Mouse (Mus musculus) hindbrain, embryonic 15.5 days (tissue): ENCODE measurements around the gene Kmo. TPM values are rescaled to one million over a fixed set of nuclear protein-coding genes. Genes with fewer than 3 reads are reported as not detected.
A peak's percentile ranks its signal among the peaks of the same experiment; 100 is the strongest.

Source experiments
- ATAC-seq: fragments of 200-750 bp; cut with Nextera tagmentation; 2 replicates; pipeline ENCODE4 v1.8.0; 2017; ENCODE audit warnings: low read depth, moderate number of reproducible peaks, moderate TSS enrichment; ENCODE audit not compliant: low FRiP score
- H3K27ac ChIP-seq: fragments of 300-500 bp; sonication (generic); replicated peaks from 2 replicates; pipeline ENCODE4 v1.5.1; 2015; ENCODE audit warnings: mild to moderate bottlenecking, inconsistent platforms
- H3K27me3 ChIP-seq: fragments of 300-500 bp; sonication (generic); 2 replicates; pipeline ENCODE4 v1.6.1; 2015; ENCODE audit warnings: control low read depth, inconsistent platforms
- H3K36me3 ChIP-seq: fragments of 300-500 bp; sonication (generic); 2 replicates; pipeline ENCODE4 v1.6.1; 2015; ENCODE audit warnings: control low read depth, inconsistent platforms
- H3K4me1 ChIP-seq: fragments of 300-500 bp; sonication (generic); replicated peaks from 2 replicates; pipeline ENCODE4 v1.6.1; 2015; ENCODE audit warnings: control low read depth, inconsistent platforms
- H3K4me2 ChIP-seq: fragments of 300-500 bp; sonication (generic); 2 replicates; pipeline ENCODE4 v1.6.1; 2015; ENCODE audit warnings: moderate library complexity, mild to moderate bottlenecking, inconsistent platforms
- H3K4me3 ChIP-seq: fragments of 300-500 bp; sonication (generic); 2 replicates; pipeline ENCODE4 v1.5.1; 2015; ENCODE audit warnings: mild to moderate bottlenecking, inconsistent platforms
- H3K9ac ChIP-seq: fragments of 300-500 bp; sonication (generic); 2 replicates; pipeline ENCODE4 v1.6.1; 2015; ENCODE audit warnings: inconsistent platforms
- H3K9me3 ChIP-seq: fragments of 300-500 bp; sonication (generic); 2 replicates; pipeline ENCODE4 v1.6.1; 2016; ENCODE audit warnings: control low read depth, inconsistent platforms
- WGBS: fragments of 180-500 bp; shearing (Covaris S2); methylation state at CpG from one replicate; pipeline ENCODE4 v1.1.7; 2015; 5-methylcytosine and 5-hydroxymethylcytosine counted together
- polyA plus RNA-seq: library from polyadenylated mRNA; unstranded; fragments of >200 nt; fragmentation: Nextera tagmentation; extraction: Ambion mirVana; gene quantifications from 2 replicates; pipeline ENCODE4 v1.2.1, GENCODE M21; 2015

Gene Kmo
- polyA plus RNA-seq, 1 experiment from 2014 or later: not detected

GRCm38 (mm10) chr1:175639072-175639471 lies 18.9 kb downstream of the Kmo start:
- Histone ChIP-seq H3K36me3 (no peaks in the 10 kb centered on the region), H3K9me3 (no peaks in the 10 kb centered on the region), H3K4me3 (no peak overlapping the region), H3K4me2 (no peak overlapping the region), H3K4me1 (no peaks in the 10 kb centered on the region), H3K9ac (no peak overlapping the region), H3K27ac (no peak overlapping the region), H3K27me3 (no peaks in the 10 kb centered on the region)
- no peak for ATAC-seq
- 84% methylated on average over 7 of the region's 7 CpGs for WGBS

DNA sequence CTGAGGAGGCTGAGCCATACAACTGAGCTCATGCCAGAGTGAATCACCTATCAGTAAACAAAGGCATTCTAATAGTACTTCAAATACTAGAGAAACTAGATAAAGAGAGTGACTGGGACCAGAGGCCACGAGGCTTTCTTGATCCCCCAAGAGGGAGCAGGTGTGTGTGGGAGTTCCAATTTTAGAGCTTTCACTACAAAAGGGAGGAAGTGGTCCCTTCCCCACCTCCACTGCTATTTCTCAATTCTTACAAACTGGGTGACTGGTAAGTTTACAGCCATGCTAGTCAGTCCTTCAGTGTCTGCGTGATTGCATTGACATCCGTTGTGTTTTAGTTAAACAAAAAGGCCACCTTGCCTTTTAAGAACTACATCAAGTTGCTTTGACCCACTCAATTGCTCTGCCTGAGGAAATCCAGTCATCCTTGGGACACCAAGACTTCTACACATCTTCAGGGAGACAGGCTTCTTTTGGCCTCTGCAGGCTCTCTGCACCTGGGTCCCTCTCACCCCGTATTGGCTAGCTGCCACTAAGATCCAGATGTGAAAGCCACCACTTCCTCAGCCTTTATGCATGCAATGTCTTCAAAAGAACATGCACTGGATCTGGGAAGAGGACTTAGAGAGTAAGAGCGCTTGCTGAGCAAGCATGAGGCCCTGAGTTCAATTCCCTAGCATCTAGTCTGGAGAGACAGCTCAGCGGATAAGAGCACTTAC lies 20.4 kb downstream of the Kmo start:
- no peaks in the 10 kb centered on the region for H3K27me3 ChIP-seq
- H3K4me1 ChIP-seq: no peaks in the 10 kb centered on the region
- no peak overlapping the region for H3K9ac ChIP-seq
- no peak overlapping the region for H3K4me3 ChIP-seq
- H3K4me2 ChIP-seq: no peak overlapping the region
- H3K36me3 ChIP-seq: no peaks in the 10 kb centered on the region
- no peak overlapping the region for H3K27ac ChIP-seq
- no peaks in the 10 kb centered on the region for H3K9me3 ChIP-seq
- WGBS: 89% methylated on average over 6 of the region's 6 CpGs
- no peak for ATAC-seq

DNA sequence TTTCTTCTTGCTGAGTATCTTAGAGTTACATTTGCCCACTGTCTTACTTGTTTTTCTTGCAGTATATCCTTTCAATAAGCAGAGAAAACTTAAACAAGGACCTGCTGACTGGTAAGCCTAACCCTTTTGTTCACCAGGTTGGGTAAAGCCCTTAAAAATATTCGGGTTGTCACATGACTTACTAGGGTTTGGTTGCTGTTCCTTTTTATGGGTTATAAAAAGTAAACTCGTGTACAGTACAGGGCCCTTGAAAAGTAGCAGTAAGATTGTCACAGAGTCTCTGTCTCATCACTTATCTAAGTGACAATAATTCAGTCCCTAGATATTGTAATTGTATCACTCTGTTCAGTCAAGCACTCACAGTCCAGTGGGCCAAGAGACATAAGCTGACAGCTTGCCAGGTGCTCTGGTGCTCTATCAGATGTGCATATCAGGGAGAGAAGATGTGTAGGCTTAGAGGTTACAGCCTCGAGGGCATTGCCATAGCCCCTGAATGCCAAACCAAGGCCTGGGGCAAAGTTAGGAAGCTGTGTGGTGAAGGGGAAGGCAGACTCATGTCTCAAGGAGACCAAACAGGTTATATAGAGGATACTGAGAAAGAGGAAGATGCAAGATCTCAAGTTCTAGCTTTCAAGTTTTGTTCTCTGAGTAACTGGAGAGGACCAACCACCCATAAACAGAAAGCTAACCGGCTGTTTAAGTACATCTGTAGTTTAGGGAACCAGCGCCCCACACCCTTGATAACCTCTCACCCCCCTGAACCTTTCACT lies 23.5 kb downstream of the Kmo start:
- H3K27me3 ChIP-seq: no peaks in the 10 kb centered on the region
- H3K9ac ChIP-seq: no peak overlapping the region
- no peaks in the 10 kb centered on the region for H3K4me1 ChIP-seq
- no peak overlapping the region for H3K4me3 ChIP-seq
- H3K27ac ChIP-seq: no peak overlapping the region
- no peak overlapping the region for H3K4me2 ChIP-seq
- H3K36me3 ChIP-seq: no peaks in the 10 kb centered on the region
- ATAC-seq: no peak
- no peaks in the 10 kb centered on the region for H3K9me3 ChIP-seq
- 82% methylated on average over 5 of the region's 5 CpGs for WGBS

DNA sequence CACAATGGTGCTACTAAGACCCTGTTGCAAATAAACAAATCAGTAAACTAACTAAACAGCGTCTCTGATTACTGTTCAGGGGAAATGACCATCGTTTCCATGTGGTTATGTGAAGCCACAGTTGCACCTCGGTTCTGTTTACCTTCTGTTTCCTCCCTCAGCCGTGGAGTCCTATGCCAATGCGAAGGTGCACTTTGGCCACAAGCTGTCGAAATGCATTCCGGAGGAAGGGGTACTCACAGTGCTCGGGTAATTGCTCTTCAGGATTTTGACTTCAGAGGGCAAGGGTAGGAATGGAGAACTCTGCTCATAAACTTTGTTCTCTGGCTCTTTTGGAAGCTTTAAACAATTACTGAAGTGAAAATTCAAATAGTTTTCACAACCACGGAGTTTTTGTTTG lies 26.8 kb downstream of the Kmo start:
- Histone ChIP-seq H3K27me3 (no peaks in the 10 kb centered on the region), H3K27ac (no peak overlapping the region), H3K4me3 (no peak overlapping the region), H3K9ac (no peak overlapping the region), H3K9me3 (no peaks in the 10 kb centered on the region), H3K36me3 (no peaks in the 10 kb centered on the region), H3K4me2 (no peak overlapping the region), H3K4me1 (no peaks in the 10 kb centered on the region)
- 82% methylated on average over 9 of the region's 9 CpGs for WGBS
- ATAC-seq: no peak

GRCm38 (mm10) chr1:175648615-175649014 lies 28.4 kb downstream of the Kmo start:
- WGBS: 96% methylated on average over 4 of the region's 4 CpGs
- Histone ChIP-seq H3K9ac (no peak overlapping the region), H3K27ac (no peak overlapping the region), H3K4me1 (no peaks in the 10 kb centered on the region), H3K36me3 (no peaks in the 10 kb centered on the region), H3K9me3 (no peaks in the 10 kb centered on the region), H3K27me3 (no peaks in the 10 kb centered on the region), H3K4me3 (no peak overlapping the region), H3K4me2 (no peak overlapping the region)
- no peak for ATAC-seq

DNA sequence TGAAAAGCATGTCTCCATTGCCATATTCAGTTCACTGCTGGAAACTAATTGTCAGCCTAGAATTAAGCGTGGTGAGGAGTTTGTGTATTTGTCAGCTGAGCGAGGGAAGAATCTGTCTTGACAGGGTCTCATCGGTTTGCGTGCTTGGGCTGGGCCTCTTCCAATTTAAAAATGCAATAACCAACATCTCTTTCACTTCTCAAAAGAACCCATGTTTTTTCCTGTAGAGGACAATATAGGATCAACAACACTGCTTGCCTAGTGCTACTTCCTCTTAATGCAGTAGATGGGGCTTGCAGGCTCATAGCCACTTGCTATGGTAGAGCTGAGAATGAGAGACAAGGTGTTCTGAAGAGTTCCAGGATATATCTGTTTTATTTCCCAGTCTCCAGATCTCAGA lies 39.7 kb downstream of the Kmo start:
- Histone ChIP-seq H3K9me3 (no peaks in the 10 kb centered on the region), H3K36me3 (no peaks in the 10 kb centered on the region), H3K4me2 (no peak overlapping the region), H3K4me3 (no peak overlapping the region), H3K4me1 (no peaks in the 10 kb centered on the region), H3K9ac (no peak overlapping the region), H3K27me3 (no peaks in the 10 kb centered on the region), H3K27ac (no peak overlapping the region)
- WGBS: 97% methylated on average over 4 of the region's 4 CpGs
- ATAC-seq: no peak

DNA sequence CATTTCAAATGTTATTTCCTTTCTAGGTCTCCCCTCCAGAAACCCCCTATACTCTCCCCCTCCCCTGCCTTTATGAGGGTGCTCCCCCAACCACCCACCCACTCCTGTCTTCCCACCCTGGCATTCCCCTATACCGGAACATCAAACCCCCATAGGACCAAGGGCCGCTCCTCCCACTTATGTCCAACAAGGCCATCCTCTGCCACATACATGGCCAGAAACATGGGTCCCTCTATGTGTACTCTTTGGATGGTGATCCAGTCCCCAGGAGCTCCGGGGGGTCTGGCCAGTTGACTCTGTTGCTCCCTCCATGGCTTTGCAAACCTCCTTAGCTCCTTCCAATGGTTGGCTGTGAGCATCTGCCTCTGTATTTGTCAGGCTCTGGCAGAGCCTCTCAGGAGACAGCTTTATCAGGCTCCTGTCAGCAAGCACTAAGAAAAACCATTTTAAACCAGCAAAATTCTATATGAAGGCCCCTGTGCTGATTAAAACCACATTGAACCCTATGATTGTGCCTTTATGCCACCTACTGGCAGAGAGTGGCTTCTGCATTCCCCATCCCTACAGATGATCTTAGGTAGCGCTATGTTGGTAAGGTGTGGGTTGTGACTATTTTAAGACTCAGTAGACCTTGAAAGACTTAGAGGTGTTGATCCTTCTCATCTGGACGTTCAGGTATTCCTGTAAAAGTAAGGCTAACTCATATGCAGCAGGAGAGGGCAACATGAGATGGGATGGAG lies 48.7 kb downstream of the Kmo start:
- H3K9ac ChIP-seq: no peak overlapping the region
- H3K4me2 ChIP-seq: no peak overlapping the region
- H3K4me1 ChIP-seq: no peaks in the 10 kb centered on the region
- peak; percentile 59; the same call in 1 of the 2 replicates for ATAC-seq
- H3K27me3 ChIP-seq: no peaks in the 10 kb centered on the region
- WGBS: 79% methylated on average over 5 of the region's 5 CpGs
- H3K36me3 ChIP-seq: no peaks in the 10 kb centered on the region
- H3K9me3 ChIP-seq: no peaks in the 10 kb centered on the region
- no peak overlapping the region for H3K27ac ChIP-seq
- no peak overlapping the region for H3K4me3 ChIP-seq

- H3K27ac ChIP-seq: no peak overlapping the region
- H3K4me2 ChIP-seq: no peak overlapping the region
- 96% methylated on average over 3 of the region's 3 CpGs for WGBS
- no peak for ATAC-seq
- H3K9me3 ChIP-seq: no peaks in the 10 kb centered on the region
- no peak overlapping the region for H3K9ac ChIP-seq
- no peaks in the 10 kb centered on the region for H3K27me3 ChIP-seq
- no peaks in the 10 kb centered on the region for H3K36me3 ChIP-seq
- no peaks in the 10 kb centered on the region for H3K4me1 ChIP-seq
- no peak overlapping the region for H3K4me3 ChIP-seq
These were observed 49.3 kb downstream of the Kmo start for GRCm38 (mm10) chr1:175669456-175669855.

- Histone ChIP-seq H3K4me3 (no peak overlapping the region), H3K4me1 (no peaks in the 10 kb centered on the region), H3K36me3 (no peaks in the 10 kb centered on the region), H3K27ac (no peak overlapping the region), H3K9ac (no peak overlapping the region), H3K4me2 (no peak overlapping the region), H3K9me3 (no peaks in the 10 kb centered on the region), H3K27me3 (no peaks in the 10 kb centered on the region)
- no peak for ATAC-seq
- WGBS: 64% methylated on average over 7 of the region's 7 CpGs
These were observed 49.9 kb downstream of the Kmo start for GRCm38 (mm10) chr1:175670042-175670441.

GRCm38 (mm10) chr1:175671626-175672025 lies 51.4 kb downstream of the Kmo start:
- Histone ChIP-seq H3K27ac (no peak overlapping the region), H3K4me2 (no peak overlapping the region), H3K27me3 (no peaks in the 10 kb centered on the region), H3K4me3 (no peak overlapping the region), H3K9me3 (no peaks in the 10 kb centered on the region), H3K9ac (no peak overlapping the region), H3K4me1 (no peaks in the 10 kb centered on the region), H3K36me3 (no peaks in the 10 kb centered on the region)
- no peak for ATAC-seq
- 46% methylated on average over 1 of the region's 1 CpGs for WGBS

DNA sequence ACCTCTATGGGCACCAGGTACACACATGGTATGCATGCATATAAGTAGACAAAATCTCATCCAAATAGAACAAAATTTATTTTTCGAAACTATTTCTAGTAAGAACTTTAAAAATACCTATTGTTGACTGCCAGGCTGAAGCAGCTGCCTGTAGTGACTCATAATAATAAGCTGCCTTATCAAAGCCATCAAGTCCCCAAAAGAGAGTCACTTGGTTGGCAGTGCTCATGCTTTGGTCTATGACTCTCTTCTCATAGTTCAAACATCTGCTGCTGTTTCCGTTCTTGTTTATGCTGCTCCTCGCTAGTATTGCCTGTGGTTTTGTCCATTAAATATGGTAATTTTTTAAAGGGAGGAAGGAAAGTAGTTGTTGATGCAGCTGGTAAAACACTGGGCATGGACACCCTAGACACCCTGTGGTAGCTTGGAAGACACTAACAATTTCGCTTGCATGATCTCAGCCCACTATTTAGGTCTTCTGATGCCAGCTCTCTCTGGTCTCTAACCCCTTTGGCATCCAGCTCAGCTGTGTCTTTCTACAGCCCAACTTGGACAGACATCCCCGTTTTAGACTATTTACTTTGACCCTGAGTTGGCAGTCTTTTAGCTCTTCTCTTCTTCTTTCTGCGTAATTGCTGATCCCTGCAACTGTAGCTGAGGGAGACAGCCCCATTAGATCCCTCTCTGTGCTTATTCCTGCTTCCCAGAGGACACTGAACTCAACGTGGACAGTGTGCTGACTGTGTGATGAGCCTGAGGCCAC lies 53.6 kb downstream of the Kmo start:
- no peaks in the 10 kb centered on the region for H3K4me1 ChIP-seq
- no peak overlapping the region for H3K4me3 ChIP-seq
- no peaks in the 10 kb centered on the region for H3K27me3 ChIP-seq
- H3K27ac ChIP-seq: no peak overlapping the region
- 83% methylated on average over 7 of the region's 7 CpGs for WGBS
- no peak for ATAC-seq
- no peaks in the 10 kb centered on the region for H3K36me3 ChIP-seq
- no peaks in the 10 kb centered on the region for H3K9me3 ChIP-seq
- no peak overlapping the region for H3K9ac ChIP-seq
- H3K4me2 ChIP-seq: no peak overlapping the region

GRCm38 (mm10) chr1:175675116-175675515 lies 54.9 kb downstream of the Kmo start:
- WGBS: 92% methylated on average over 6 of the region's 6 CpGs

More at GRCm38 (mm10) chr1:175675116-175675515, 54.9 kb downstream of the Kmo start:
- ATAC-seq: no peak
- Histone ChIP-seq H3K27me3 (no peaks in the 10 kb centered on the region), H3K9ac (no peak overlapping the region), H3K4me2 (no peak overlapping the region), H3K27ac (no peak overlapping the region), H3K36me3 (no peaks in the 10 kb centered on the region), H3K9me3 (no peaks in the 10 kb centered on the region), H3K4me1 (no peaks in the 10 kb centered on the region), H3K4me3 (no peak overlapping the region)
